Mouse (Mus musculus): ENCODE data around the gene Snx12. TPM values are rescaled to one million over a fixed set of nuclear protein-coding genes. Genes with fewer than 3 reads are reported as not detected.
A peak's percentile ranks its signal among the peaks of the same experiment; 100 is the strongest.

Snx12 gene
- 10 to 100 TPM; 37.3 to 41.3 TPM for total RNA-seq (2021)
- long read RNA-seq, experiment 1, partial matches to known transcripts, result 0 of 11 reads
- long read RNA-seq, experiment 1, other reads (novel, unspliced or antisense), result 4 of 11 reads
- long read RNA-seq, experiment 2, partial matches to known transcripts, result 3 of 13 reads
- long read RNA-seq, experiment 2, other reads (novel, unspliced or antisense), result 4 of 13 reads

GRCm38 (mm10) chrX:101221834-101222795, at the start of gene Snx12:
Gene Snx12, minus strand, starts transcription at chrX:101222563.
- DNase-seq, result peak; percentile 81
- intact Hi-C loops (cut with DNase I; ENCODE audit: low total_unique reads), result no loop called here

GRCm38 (mm10) chrX:101268755-101269124, 46.4 kb upstream of the Snx12 start, which contains the start of gene Gm20489:
Gene Gm20489, minus strand, starts transcription at chrX:101269023.
- intact Hi-C loops (cut with DNase I; ENCODE audit: low total_unique reads), result no loop called here
- DNase-seq, result no peak

GRCm38 (mm10) chrX:101268025-101268754, 45.8 kb upstream of the Snx12 start, which contains the start of gene Il2rg:
Gene Il2rg, minus strand, starts transcription at chrX:101268255.
- intact Hi-C loops (cut with DNase I; ENCODE audit: low total_unique reads), result no loop called here
- no peak for DNase-seq

GRCm38 (mm10) chrX:101266631-101267030, 44.3 kb upstream of the Snx12 start:
- intact Hi-C loops (cut with DNase I; ENCODE audit: low total_unique reads), result no loop called here
- DNase-seq, result no peak

- no peak for DNase-seq
- intact Hi-C loops (cut with DNase I; ENCODE audit: low total_unique reads), result no loop called here
These were observed 41.5 kb upstream of the Snx12 start, which contains the start of gene Gm614 for GRCm38 (mm10) chrX:101263892-101264291. Gene Gm614, minus strand, starts transcription at chrX:101263992.

GRCm38 (mm10) chrX:101260441-101261325, 38.3 kb upstream of the Snx12 start:
- intact Hi-C loops (cut with DNase I; ENCODE audit: low total_unique reads), result no loop called here
- no peak for DNase-seq

GRCm38 (mm10) chrX:101256603-101257002, 34.2 kb upstream of the Snx12 start:
- no peak for DNase-seq
- intact Hi-C loops (cut with DNase I; ENCODE audit: low total_unique reads), result no loop called here

- intact Hi-C loops (cut with DNase I; ENCODE audit: low total_unique reads), result no loop called here
- peak; percentile 10 for DNase-seq
These were observed 32.4 kb upstream of the Snx12 start for GRCm38 (mm10) chrX:101254740-101255139.

GRCm38 (mm10) chrX:101253952-101254729, 31.8 kb upstream of the Snx12 start, which contains the start of gene Foxo4:
Gene Foxo4, plus strand, starts transcription at chrX:101254528.
- DNase-seq, result peak; percentile 89
- intact Hi-C loops (cut with DNase I; ENCODE audit: low total_unique reads), result no loop called here

GRCm38 (mm10) chrX:101245011-101245410, 22.6 kb upstream of the Snx12 start:
- intact Hi-C loops (cut with DNase I; ENCODE audit: low total_unique reads), result no loop called here
- no peak for DNase-seq

GRCm38 (mm10) chrX:101222796-101223162, 416 bp upstream of the Snx12 start:
- intact Hi-C loops (cut with DNase I; ENCODE audit: low total_unique reads), result no loop called here

GRCm38 (mm10) chrX:101189285-101189684, 33.1 kb downstream of the Snx12 start:
- intact Hi-C loops (cut with DNase I; ENCODE audit: low total_unique reads), result no loop called here
- DNase-seq, result no peak

More at GRCm38 (mm10) chrX:101222796-101223162, 416 bp upstream of the Snx12 start:
- DNase-seq, result no peak

- DNase-seq, result no peak
- intact Hi-C loops (cut with DNase I; ENCODE audit: low total_unique reads), result no loop called here
These were observed 34.7 kb downstream of the Snx12 start for GRCm38 (mm10) chrX:101187647-101188046.

- intact Hi-C loops (cut with DNase I; ENCODE audit: low total_unique reads), result no loop called here
- no peak for DNase-seq
These were observed 49.0 kb downstream of the Snx12 start for GRCm38 (mm10) chrX:101173388-101173787.

- DNase-seq, result no peak
- intact Hi-C loops (cut with DNase I; ENCODE audit: low total_unique reads), result no loop called here
These were observed 53.9 kb downstream of the Snx12 start for GRCm38 (mm10) chrX:101168425-101168824.

- DNase-seq, result no peak
- intact Hi-C loops (cut with DNase I; ENCODE audit: low total_unique reads), result no loop called here
These were observed 58.6 kb downstream of the Snx12 start for GRCm38 (mm10) chrX:101163739-101164138.

- intact Hi-C loops (cut with DNase I; ENCODE audit: low total_unique reads), result no loop called here
- no peak for DNase-seq
These were observed 59.1 kb downstream of the Snx12 start for GRCm38 (mm10) chrX:101163278-101163677.

GRCm38 (mm10) chrX:101162532-101162931, 59.8 kb downstream of the Snx12 start:
- intact Hi-C loops (cut with DNase I; ENCODE audit: low total_unique reads), result no loop called here
- no peak for DNase-seq

Data from gastrocnemius, postnatal 14 days (tissue).